Mouse (Mus musculus): ENCODE measurements at regions not wholly inside any gene's neighbourhood (a gene's known extent, or its start where the extent isn't known, plus 50 kb on each side); places are given as distances from the start of the nearest gene placed in this dataset.
A peak's percentile ranks its signal among the peaks of the same experiment; 100 is the strongest.

- DNase-seq, result peak; percentile 62
Observed at GRCm38 (mm10) chr5:73937799-73938198, 130.4 kb downstream of the Usp46 start.

- no peak for DNase-seq
Observed at GRCm38 (mm10) chr5:73938450-73938849, 129.8 kb downstream of the Usp46 start.

- no peak for DNase-seq
Observed at GRCm38 (mm10) chr5:73942950-73943349, 125.3 kb downstream of the Usp46 start.

- DNase-seq, result no peak
Observed at GRCm38 (mm10) chr5:73945671-73946070, 122.6 kb downstream of the Usp46 start.

GRCm38 (mm10) chr5:73946164-73946563, 122.1 kb downstream of the Usp46 start:
- DNase-seq, result no peak

- no peak for DNase-seq
Observed at GRCm38 (mm10) chr5:73948031-73948899, 120.0 kb downstream of the Usp46 start.
